Mouse (Mus musculus): ENCODE results near the gene Hexa. TPM values are rescaled to one million over a fixed set of nuclear protein-coding genes. Genes with fewer than 3 reads are reported as not detected.

The Hexa gene
- total and polyA plus RNA-seq, 2 experiments from 2014 or later: 43.6 to 49.6 TPM

DNA sequence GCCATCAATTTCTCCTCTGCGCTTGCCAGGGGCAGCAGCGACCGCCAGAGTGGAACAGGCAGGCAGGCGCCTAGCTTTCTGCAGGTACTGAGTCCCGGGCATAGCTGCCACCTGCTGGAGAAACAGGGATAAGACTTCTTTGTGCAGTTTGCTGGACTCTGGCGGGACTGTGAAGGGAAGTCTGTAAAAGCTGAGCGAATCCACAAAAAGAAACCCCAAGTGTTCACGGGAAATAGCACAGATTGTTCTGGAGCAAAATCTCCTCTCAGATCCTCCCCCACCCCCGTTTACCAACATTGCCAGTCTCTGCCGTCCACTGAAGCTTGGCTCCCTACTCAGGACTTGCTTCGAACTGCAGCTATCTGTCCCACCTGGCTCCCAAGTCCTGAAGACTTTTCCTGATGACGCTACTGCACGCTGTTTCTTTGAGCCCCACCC lies 45.5 kb downstream of the Hexa start:
- Histone ChIP-seq H3K9ac (replicated peaks; ENCODE audit: low read length, poor library complexity, severe bottlenecking) (no peak overlapping the region), H3K9me3 (ENCODE audit: low read length) (no peaks in the 10 kb centered on the region), H3K27me3 (ENCODE audit: insufficient read depth, low read length) (no peaks in the 10 kb centered on the region), H3K27ac (ENCODE audit: low read depth, low read length) (no peak overlapping the region), H3K36me3 (ENCODE audit: insufficient read depth, low read length) (no peaks in the 10 kb centered on the region), H3K4me3 (ENCODE audit: low read depth, low read length) (no peak overlapping the region), H3K4me2 (ENCODE audit: low read depth, low read length, poor library complexity, severe bottlenecking) (peak overlapping the region; percentile 24; the same call in 1 of the 2 replicates), H3K4me1 (ENCODE audit: insufficient read depth, low read length) (peaks cover 20% of the 10 kb centered on the region; the same call in 1 of the 2 replicates)
- DNase-seq (ENCODE audit: low spot score) (peak; percentile 87), ATAC-seq (ENCODE audit: low FRiP score) (no peak; the same call in 1 of the 2 replicates)
- TF ChIP-seq CTCF (IDR thresholded peaks at IDR 0.05): peak; percentile 89
- WGBS: 5% methylated on average over 13 of the region's 13 CpGs

- H3K4me3 ChIP-seq (ENCODE audit: low read depth, low read length): peak overlapping the region; percentile 27
- H3K9ac ChIP-seq (replicated peaks; ENCODE audit: low read length, poor library complexity, severe bottlenecking): 0 out of 2 replicates have a peak overlapping the region, but pooled peaks have one; percentile 34
- peak overlapping the region; percentile 72 for H3K4me2 ChIP-seq (ENCODE audit: low read depth, low read length, poor library complexity, severe bottlenecking)
- ATAC-seq (ENCODE audit: low FRiP score) (peak; percentile 81), DNase-seq (ENCODE audit: low spot score) (peak; percentile 76)
- H3K4me1 ChIP-seq (ENCODE audit: insufficient read depth, low read length): peaks cover 25% of the 10 kb centered on the region; the same call in 1 of the 2 replicates
- H3K27me3 ChIP-seq (ENCODE audit: insufficient read depth, low read length): no peaks in the 10 kb centered on the region
- H3K9me3 ChIP-seq (ENCODE audit: low read length): no peaks in the 10 kb centered on the region
- H3K27ac ChIP-seq (ENCODE audit: low read depth, low read length): peak overlapping the region; percentile 93
- WGBS: 17% methylated on average over 5 of the region's 5 CpGs
- no peak for TF ChIP-seq CTCF (IDR thresholded peaks at IDR 0.05)
- peaks cover 13% of the 10 kb centered on the region for H3K36me3 ChIP-seq (ENCODE audit: insufficient read depth, low read length)
Observed at GRCm38 (mm10) chr9:59588252-59588651, 48.9 kb downstream of the Hexa start.

GRCm38 (mm10) chr9:59588710-59589671 lies 49.7 kb downstream of the Hexa start:
- ATAC-seq (ENCODE audit: low FRiP score): peak; percentile 89
- Histone ChIP-seq H3K9me3 (ENCODE audit: low read length) (no peaks in the 10 kb centered on the region), H3K4me2 (ENCODE audit: low read depth, low read length, poor library complexity, severe bottlenecking) (peak overlapping the region; percentile 72), H3K4me1 (ENCODE audit: insufficient read depth, low read length) (peaks cover 25% of the 10 kb centered on the region; the same call in 1 of the 2 replicates), H3K27ac (ENCODE audit: low read depth, low read length) (peak overlapping the region; percentile 93), H3K27me3 (ENCODE audit: insufficient read depth, low read length) (no peaks in the 10 kb centered on the region), H3K9ac (replicated peaks; ENCODE audit: low read length, poor library complexity, severe bottlenecking) (peak overlapping the region; percentile 34; the same call in 1 of the 2 replicates), H3K36me3 (ENCODE audit: insufficient read depth, low read length) (peaks cover 13% of the 10 kb centered on the region), H3K4me3 (ENCODE audit: low read depth, low read length) (peak overlapping the region; percentile 27)
- DNase-seq (ENCODE audit: low spot score): peak; percentile 92
- no peak for TF ChIP-seq CTCF (IDR thresholded peaks at IDR 0.05)
- WGBS: 10% methylated on average over 12 of the region's 12 CpGs

- peaks cover 13% of the 10 kb centered on the region for H3K36me3 ChIP-seq (ENCODE audit: insufficient read depth, low read length)
- no peak for DNase-seq (ENCODE audit: low spot score)
- peak overlapping the region; percentile 72 for H3K4me2 ChIP-seq (ENCODE audit: low read depth, low read length, poor library complexity, severe bottlenecking)
- no peak for TF ChIP-seq CTCF (IDR thresholded peaks at IDR 0.05)
- no peak overlapping the region for H3K9ac ChIP-seq (replicated peaks; ENCODE audit: low read length, poor library complexity, severe bottlenecking)
- 73% methylated on average over 10 of the region's 10 CpGs for WGBS
- no peak for ATAC-seq (ENCODE audit: low FRiP score)
- no peaks in the 10 kb centered on the region for H3K27me3 ChIP-seq (ENCODE audit: insufficient read depth, low read length)
- peaks cover 25% of the 10 kb centered on the region; the same call in 1 of the 2 replicates for H3K4me1 ChIP-seq (ENCODE audit: insufficient read depth, low read length)
- no peaks in the 10 kb centered on the region for H3K9me3 ChIP-seq (ENCODE audit: low read length)
- H3K4me3 ChIP-seq (ENCODE audit: low read depth, low read length): peak overlapping the region; percentile 27; the same call in 1 of the 2 replicates
- H3K27ac ChIP-seq (ENCODE audit: low read depth, low read length): peak overlapping the region; percentile 93
Observed at GRCm38 (mm10) chr9:59589703-59590439, 50.5 kb downstream of the Hexa start.

DNA sequence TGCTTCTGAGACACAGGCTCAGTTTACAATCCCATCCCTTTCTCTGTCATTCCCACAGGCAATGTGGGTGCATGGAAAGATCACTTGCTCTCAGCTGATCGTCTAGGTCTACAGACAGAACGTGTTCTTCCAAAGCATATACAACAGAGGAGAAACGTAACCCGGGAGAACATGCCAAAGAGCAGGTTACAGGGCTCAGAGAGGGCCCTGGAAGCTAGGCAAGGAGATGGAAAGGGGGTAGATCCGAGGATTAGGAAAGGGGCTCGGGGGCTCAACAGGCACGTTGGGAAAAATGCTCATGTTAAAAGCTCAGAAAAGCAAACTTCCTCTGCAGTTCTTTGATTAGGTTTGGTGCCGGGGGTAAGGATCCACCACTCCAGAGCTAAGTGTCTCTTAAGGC lies 62.3 kb downstream of the Hexa start:
- Histone ChIP-seq H3K36me3 (ENCODE audit: insufficient read depth, low read length) (peaks cover 31% of the 10 kb centered on the region), H3K9me3 (ENCODE audit: low read length) (no peaks in the 10 kb centered on the region), H3K9ac (replicated peaks; ENCODE audit: low read length, poor library complexity, severe bottlenecking) (no peak overlapping the region), H3K27ac (ENCODE audit: low read depth, low read length) (no peak overlapping the region), H3K4me2 (ENCODE audit: low read depth, low read length, poor library complexity, severe bottlenecking) (no peak overlapping the region), H3K4me1 (ENCODE audit: insufficient read depth, low read length) (no peaks in the 10 kb centered on the region), H3K4me3 (ENCODE audit: low read depth, low read length) (no peak overlapping the region), H3K27me3 (ENCODE audit: insufficient read depth, low read length) (no peaks in the 10 kb centered on the region)
- DNase-seq (ENCODE audit: low spot score) (no peak), ATAC-seq (ENCODE audit: low FRiP score) (no peak)
- WGBS: 76% methylated on average over 8 of the region's 8 CpGs
- TF ChIP-seq CTCF (IDR thresholded peaks at IDR 0.05): no peak
